Mouse (Mus musculus) intestine, postnatal 0 days (tissue): Measurements from ENCODE around the gene Chrm5. TPM values are rescaled to one million over a fixed set of nuclear protein-coding genes. Genes with fewer than 3 reads are reported as not detected.

Experiments used
- ATAC-seq: fragments of 200-750 bp; cut with Nextera tagmentation; 2 replicates; pipeline ENCODE4 v1.8.0; 2017; ENCODE audit warnings: mild to moderate bottlenecking, moderate TSS enrichment, moderate library complexity
- H3K27ac ChIP-seq: fragments of 300-500 bp; sonication (generic); 2 replicates; pipeline ENCODE4 v1.5.1; 2014; ENCODE audit warnings: mild to moderate bottlenecking, low read depth, low read length, moderate library complexity
- H3K27me3 ChIP-seq: fragments of 300-500 bp; sonication (generic); replicated peaks from 2 replicates; pipeline ENCODE4 v1.6.1; 2014; ENCODE audit warnings: low read length, mixed read lengths; ENCODE audit not compliant: control insufficient read depth, insufficient read depth
- H3K36me3 ChIP-seq: fragments of 300-500 bp; sonication (generic); 2 replicates; pipeline ENCODE4 v1.6.1; 2014; ENCODE audit warnings: mild to moderate bottlenecking, moderate library complexity; ENCODE audit not compliant: control insufficient read depth, insufficient read depth
- H3K4me1 ChIP-seq: fragments of 300-500 bp; sonication (generic); replicated peaks from 2 replicates; pipeline ENCODE4 v1.6.1; 2014; ENCODE audit warnings: antibody characterized with exemption, low read length, mixed read lengths; ENCODE audit not compliant: control insufficient read depth, insufficient read depth
- H3K4me2 ChIP-seq: fragments of 300-500 bp; sonication (generic); replicated peaks from 2 replicates; pipeline ENCODE4 v1.6.1; 2014; ENCODE audit warnings: low read depth, mild to moderate bottlenecking, moderate library complexity
- H3K4me3 ChIP-seq: fragments of 300-500 bp; sonication (generic); 2 replicates; pipeline ENCODE4 v1.5.1; 2014; ENCODE audit warnings: low read depth, low read length
- H3K9ac ChIP-seq: fragments of 300-500 bp; sonication (generic); 2 replicates; pipeline ENCODE4 v1.6.1; 2014; ENCODE audit warnings: mild to moderate bottlenecking, low read depth, low read length
- H3K9me3 ChIP-seq: fragments of 300-500 bp; sonication (generic); 2 replicates; pipeline ENCODE4 v1.6.1; 2016; ENCODE audit warnings: mixed run types; ENCODE audit not compliant: control insufficient read depth
- CTCF ChIP-seq: sonication (generic); IDR thresholded peaks from 2 replicates; pipeline ENCODE4 v1.5.1; 2016; ENCODE audit warnings: low read depth, mild to moderate bottlenecking, control low read depth, antibody characterized with exemption, moderate library complexity
- WGBS: fragments of 180-500 bp; shearing (Covaris S2); extraction: QIAGEN DNeasy Blood & Tissue Kit; methylation state at CpG from one replicate; pipeline ENCODE4 v1.1.7; 2014; 5-methylcytosine and 5-hydroxymethylcytosine counted together
- polyA plus RNA-seq: library from polyadenylated mRNA; unstranded; fragments of >200 nt; fragmentation: Nextera tagmentation; extraction: Ambion mirVana; gene quantifications from 2 replicates; pipeline ENCODE4 v1.2.1, GENCODE M21; 2015

Gene Chrm5
- polyA plus RNA-seq, 1 experiment from 2014 or later, result not detected

GRCm38 (mm10) chr2:112513036-112513435 is 32.5 kb upstream of the Chrm5 start:
- Histone ChIP-seq H3K27ac (no peak overlapping the region), H3K9me3 (no peaks in the 10 kb centered on the region), H3K27me3 (no peaks in the 10 kb centered on the region), H3K9ac (no peak overlapping the region), H3K36me3 (no peaks in the 10 kb centered on the region), H3K4me1 (0 out of 2 replicates have a peak, but pooled peaks cover 2% of the 10 kb centered on the region), H3K4me2 (no peak overlapping the region), H3K4me3 (no peak overlapping the region)
- ATAC-seq, result no peak
- 0 out of 2 replicates have a peak, but pooled peaks have one; percentile 10 for TF ChIP-seq CTCF
- WGBS, result 92% methylated on average over 1 of the region's 1 CpGs

GRCm38 (mm10) chr2:112510140-112510539 is 29.6 kb upstream of the Chrm5 start:
- Histone ChIP-seq H3K4me2 (no peak overlapping the region), H3K36me3 (no peaks in the 10 kb centered on the region), H3K9ac (no peak overlapping the region), H3K4me1 (0 out of 2 replicates have a peak, but pooled peaks cover 2% of the 10 kb centered on the region), H3K9me3 (no peaks in the 10 kb centered on the region), H3K27me3 (no peaks in the 10 kb centered on the region), H3K4me3 (no peak overlapping the region), H3K27ac (no peak overlapping the region)
- 0 out of 2 replicates have a peak, but pooled peaks have one; percentile 19 for ATAC-seq
- TF ChIP-seq CTCF, result no peak
- 59% methylated on average over 4 of the region's 4 CpGs for WGBS

DNA sequence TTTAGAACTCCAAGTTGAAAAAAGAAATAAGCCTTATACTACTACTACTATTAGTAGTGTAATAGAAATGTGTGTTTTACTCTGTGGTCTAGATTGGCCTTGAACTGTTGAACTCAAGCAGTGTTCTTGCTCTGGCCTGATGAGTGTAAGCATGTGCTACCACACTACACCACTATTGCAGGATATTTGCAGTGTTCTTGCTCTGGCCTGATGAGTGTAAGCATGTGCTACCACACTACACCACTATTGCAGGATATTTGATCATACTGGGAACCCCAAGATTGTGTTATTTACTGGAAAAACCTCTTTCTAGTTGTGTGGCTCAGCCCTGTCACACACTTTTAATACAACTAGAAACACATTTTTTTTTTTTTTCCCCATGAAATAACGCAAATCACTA is 26.9 kb upstream of the Chrm5 start:
- no peaks in the 10 kb centered on the region for H3K36me3 ChIP-seq
- ATAC-seq, result no peak
- no peak overlapping the region for H3K27ac ChIP-seq
- H3K9ac ChIP-seq, result no peak overlapping the region
- H3K4me3 ChIP-seq, result no peak overlapping the region
- no peak for TF ChIP-seq CTCF
- no peak overlapping the region for H3K4me2 ChIP-seq
- H3K27me3 ChIP-seq, result no peaks in the 10 kb centered on the region
- no peaks in the 10 kb centered on the region for H3K9me3 ChIP-seq
- H3K4me1 ChIP-seq, result 0 out of 2 replicates have a peak, but pooled peaks cover 2% of the 10 kb centered on the region
- 95% methylated on average over 1 of the region's 1 CpGs for WGBS

GRCm38 (mm10) chr2:112506841-112507435 is 26.4 kb upstream of the Chrm5 start:
- Histone ChIP-seq H3K9ac (no peak overlapping the region), H3K36me3 (no peaks in the 10 kb centered on the region), H3K4me3 (no peak overlapping the region), H3K4me2 (no peak overlapping the region), H3K9me3 (no peaks in the 10 kb centered on the region), H3K27ac (no peak overlapping the region), H3K4me1 (0 out of 2 replicates have a peak, but pooled peaks cover 2% of the 10 kb centered on the region), H3K27me3 (no peaks in the 10 kb centered on the region)
- no peak for TF ChIP-seq CTCF
- 86% methylated on average over 5 of the region's 5 CpGs for WGBS
- ATAC-seq, result no peak

- no peaks in the 10 kb centered on the region for H3K36me3 ChIP-seq
Measured at GRCm38 (mm10) chr2:112503978-112504377, 23.4 kb upstream of the Chrm5 start.

DNA sequence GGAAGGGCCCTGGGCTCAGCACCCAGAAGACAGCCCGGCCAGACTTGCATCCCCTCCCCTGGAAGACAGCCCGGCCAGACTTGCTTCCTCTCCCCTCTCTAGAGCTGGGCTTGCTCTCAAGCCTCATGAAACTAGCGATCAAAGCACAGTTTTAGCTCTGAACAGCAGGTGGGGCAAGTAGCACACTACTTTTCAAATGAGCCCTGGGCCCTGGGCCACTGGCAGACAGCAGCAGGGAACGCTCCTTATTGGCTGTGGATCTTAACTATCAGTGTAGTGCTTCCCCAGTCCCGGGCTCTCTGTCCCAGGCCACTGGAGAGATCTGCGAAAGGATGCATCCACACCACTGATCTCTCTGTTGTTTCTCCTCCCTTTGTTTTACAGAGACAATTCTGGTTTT is 20.6 kb upstream of the Chrm5 start:
- Histone ChIP-seq H3K36me3 (no peaks in the 10 kb centered on the region), H3K27me3 (no peaks in the 10 kb centered on the region), H3K27ac (no peak overlapping the region), H3K9me3 (no peaks in the 10 kb centered on the region), H3K4me3 (no peak overlapping the region), H3K4me2 (no peak overlapping the region), H3K4me1 (no peaks in the 10 kb centered on the region), H3K9ac (no peak overlapping the region)
- peak; percentile 69 for ATAC-seq
- peak; percentile 85 for TF ChIP-seq CTCF
- 8% methylated on average over 6 of the region's 6 CpGs for WGBS

More at GRCm38 (mm10) chr2:112503978-112504377, 23.4 kb upstream of the Chrm5 start:
- H3K27me3 ChIP-seq, result no peaks in the 10 kb centered on the region
- H3K4me1 ChIP-seq, result no peaks in the 10 kb centered on the region
- no peaks in the 10 kb centered on the region for H3K9me3 ChIP-seq
- no peak overlapping the region for H3K4me2 ChIP-seq
- H3K9ac ChIP-seq, result no peak overlapping the region
- no peak overlapping the region for H3K27ac ChIP-seq
- TF ChIP-seq CTCF, result no peak
- no peak for ATAC-seq
- WGBS, result 82% methylated on average over 6 of the region's 6 CpGs
- no peak overlapping the region for H3K4me3 ChIP-seq
